In the genomic region with DNA sequence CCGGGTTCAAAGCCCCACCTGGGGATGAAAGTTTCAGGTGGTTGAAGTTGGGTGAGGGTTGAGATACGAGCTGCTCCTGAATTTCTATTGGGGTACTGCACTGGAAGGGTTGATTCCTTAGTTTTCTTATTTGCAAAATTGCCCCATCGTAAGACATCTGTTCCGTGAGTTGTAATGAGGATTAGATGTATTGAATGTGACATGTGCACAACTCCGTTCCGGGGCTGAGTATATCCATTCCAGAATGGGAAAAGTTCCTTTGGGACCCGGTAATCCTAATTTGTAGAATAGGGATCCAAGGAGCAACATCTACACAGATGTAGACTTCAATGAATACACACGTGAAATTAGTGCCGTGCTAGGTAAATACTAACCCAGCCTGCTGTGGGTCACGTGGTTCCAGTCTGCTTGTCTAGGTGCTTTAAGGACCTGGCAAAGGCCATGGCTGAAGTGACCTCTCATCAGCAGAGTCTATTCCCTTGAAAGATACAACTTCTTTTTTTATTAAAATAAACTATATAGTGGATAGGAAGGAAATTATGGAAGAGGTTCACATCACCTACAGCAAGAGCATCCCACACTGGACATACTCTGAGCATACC, we compare ENCODE assay signal across 7 mouse cellular contexts. TPM values are rescaled to one million over a fixed set of nuclear protein-coding genes. Genes with fewer than 3 reads are reported as not detected.
A peak's percentile ranks its signal among the peaks of the same experiment; 100 is the strongest.
DNase-seq lines count a peak whose midpoint lies in the region; ATAC-seq and TF ChIP-seq lines count a peak whose summit lies in the region.

No protein-coding gene starts in this region.

- H3K27ac ChIP-seq in ES-Bruce4 (ENCODE audit: insufficient read depth, low read length), result no peak overlapping the region
- H3K27ac ChIP-seq in bone marrow macrophage, adult 2 months (ENCODE audit: insufficient read depth, low read depth, low read length), result no peak overlapping the region
- H3K27ac ChIP-seq in intestine, embryonic 14.5 days (ENCODE audit: low read depth), result peak overlapping the region; percentile 93; the same call in 1 of the 2 replicates
- peak overlapping the region; percentile 94; the same call in 1 of the 2 replicates for H3K27ac ChIP-seq in midbrain, embryonic 10.5 days (replicated peaks)

- peak overlapping the region; percentile 98 for H3K4me3 ChIP-seq in ES-Bruce4 (ENCODE audit: low read depth, low read length)
- peak overlapping the region; percentile 85 for H3K4me3 ChIP-seq in bone marrow macrophage, adult 2 months (ENCODE audit: insufficient read depth, low read length)
- peak overlapping the region; percentile 89 for H3K4me3 ChIP-seq in intestine, embryonic 14.5 days (ENCODE audit: low read depth, low read length)
- H3K4me3 ChIP-seq in midbrain, embryonic 10.5 days, result peak overlapping the region; percentile 89

- H3K4me2 ChIP-seq in intestine, embryonic 14.5 days (ENCODE audit: low read length), result peak overlapping the region; percentile 82

- no peaks in the 10 kb centered on the region for H3K9me3 ChIP-seq in ES-Bruce4 (replicated peaks; ENCODE audit: control insufficient read depth, insufficient read depth, low read length, poor library complexity, severe bottlenecking)
- no peaks in the 10 kb centered on the region for H3K9me3 ChIP-seq in intestine, embryonic 14.5 days (ENCODE audit: control insufficient read depth, low read length)
- no peaks in the 10 kb centered on the region for H3K9me3 ChIP-seq in midbrain, embryonic 10.5 days (replicated peaks)

- no peak for TF ChIP-seq CTCF in ES-Bruce4 (IDR thresholded peaks at IDR 0.05; ENCODE audit: low read depth, low read length)
- no peak for TF ChIP-seq CTCF in bone marrow macrophage, adult 2 months (IDR thresholded peaks at IDR 0.05; ENCODE audit: low read depth, low read length)

- H3K4me1 ChIP-seq in ES-Bruce4 (ENCODE audit: control insufficient read depth, insufficient read depth, low read length), result peaks cover 2% of the 10 kb centered on the region
- H3K4me1 ChIP-seq in bone marrow macrophage, adult 2 months (ENCODE audit: control insufficient read depth, insufficient read depth, low read length), result peaks cover 17% of the 10 kb centered on the region
- peaks cover 13% of the 10 kb centered on the region for H3K4me1 ChIP-seq in intestine, embryonic 14.5 days (replicated peaks; ENCODE audit: control insufficient read depth, insufficient read depth, low read length)
- H3K4me1 ChIP-seq in midbrain, embryonic 10.5 days, result peaks cover 49% of the 10 kb centered on the region

- peak overlapping the region; percentile 95 for H3K9ac ChIP-seq in ES-Bruce4 (ENCODE audit: low read depth, poor library complexity, severe bottlenecking)
- peak overlapping the region; percentile 87 for H3K9ac ChIP-seq in intestine, embryonic 14.5 days (ENCODE audit: low read length)

- no peaks in the 10 kb centered on the region for H3K27me3 ChIP-seq in ES-Bruce4 (ENCODE audit: control insufficient read depth, insufficient read depth, low read length, poor library complexity, severe bottlenecking)
- peaks cover 7% of the 10 kb centered on the region; the same call in 1 of the 2 replicates for H3K27me3 ChIP-seq in intestine, embryonic 14.5 days (replicated peaks; ENCODE audit: control insufficient read depth, insufficient read depth, low read length)
- H3K27me3 ChIP-seq in midbrain, embryonic 10.5 days (ENCODE audit: low read depth, poor library complexity, severe bottlenecking), result peaks cover 60% of the 10 kb centered on the region

- no peaks in the 10 kb centered on the region for H3K36me3 ChIP-seq in ES-Bruce4 (ENCODE audit: control insufficient read depth, insufficient read depth, low read length, poor library complexity, severe bottlenecking)
- H3K36me3 ChIP-seq in intestine, embryonic 14.5 days (ENCODE audit: control insufficient read depth, insufficient read depth, low read length), result no peaks in the 10 kb centered on the region
- no peaks in the 10 kb centered on the region for H3K36me3 ChIP-seq in midbrain, embryonic 10.5 days

- TF ChIP-seq EP300 in ES-Bruce4 (IDR thresholded peaks at IDR 0.05; ENCODE audit: insufficient read depth, low read depth, low read length), result no peak

- WGBS in intestine, embryonic 14.5 days, result 32% methylated on average over 10 of the region's 10 CpGs
- 51% methylated on average over 10 of the region's 10 CpGs for WGBS in midbrain, embryonic 10.5 days

- no peak for ATAC-seq in intestine, embryonic 14.5 days (replicated peaks; ENCODE audit: low FRiP score, low TSS enrichment, low read depth)

- no peak for DNase-seq in intestine, embryonic 14.5 days (ENCODE audit: low spot score)
- DNase-seq in midbrain, embryonic 10.5 days (ENCODE audit: low spot score), result no peak
- no peak for DNase-seq in layer of hippocampus, adult 9-11 months
- no peak for DNase-seq in cerebellum, postnatal 25 days
- no peak for DNase-seq in frontal cortex, postnatal 25 days (ENCODE audit: low spot score in 2 of 2)

- TF ChIP-seq POLR2A in ES-Bruce4 (IDR thresholded peaks at IDR 0.05; ENCODE audit: insufficient read depth, low read length), result no peak
- TF ChIP-seq POLR2A in bone marrow macrophage, adult 2 months (IDR thresholded peaks at IDR 0.05; ENCODE audit: borderline replicate concordance, low read depth, low read length), result no peak

RNA-seq across cellular contexts. Expression of a gene that starts 1.3 kb away (rescaled TPM):
- 163 and 168 TPM in 2 replicates for polyA plus RNA-seq in ES-Bruce4 (2011; ENCODE audit: insufficient read depth, insufficient read length, low read depth, missing spikeins)
- 19.4 and 19.9 TPM in 2 replicates for polyA plus RNA-seq in bone marrow macrophage, adult 2 months (2012; ENCODE audit: insufficient read depth, insufficient read length, missing spikeins)
- 159 and 176 TPM in 2 replicates for polyA plus RNA-seq in intestine, embryonic 14.5 days (2014; fragmentation: Nextera tagmentation; extraction: Ambion mirVana)
- polyA plus RNA-seq in midbrain, embryonic 10.5 days (2016; fragmentation: Nextera tagmentation; extraction: Ambion mirVana), result 54.9 and 56.7 TPM in 2 replicates

Comparison
In these comparisons a context has a peak if more than half of its experiments do, and no peak if none do; other contexts are left out.
1. H3K27ac ChIP-seq: peak in intestine, embryonic 14.5 days (single experiment) and midbrain, embryonic 10.5 days (single experiment); none in ES-Bruce4 (single experiment) and bone marrow macrophage, adult 2 months (single experiment).
2. Peak in every context shown above with its lines, with median percentiles within 50 percentile points of each other: H3K4me3 ChIP-seq.